Comparison of ENCODE assay signal across 14 mouse cellular contexts in the genomic region with DNA sequence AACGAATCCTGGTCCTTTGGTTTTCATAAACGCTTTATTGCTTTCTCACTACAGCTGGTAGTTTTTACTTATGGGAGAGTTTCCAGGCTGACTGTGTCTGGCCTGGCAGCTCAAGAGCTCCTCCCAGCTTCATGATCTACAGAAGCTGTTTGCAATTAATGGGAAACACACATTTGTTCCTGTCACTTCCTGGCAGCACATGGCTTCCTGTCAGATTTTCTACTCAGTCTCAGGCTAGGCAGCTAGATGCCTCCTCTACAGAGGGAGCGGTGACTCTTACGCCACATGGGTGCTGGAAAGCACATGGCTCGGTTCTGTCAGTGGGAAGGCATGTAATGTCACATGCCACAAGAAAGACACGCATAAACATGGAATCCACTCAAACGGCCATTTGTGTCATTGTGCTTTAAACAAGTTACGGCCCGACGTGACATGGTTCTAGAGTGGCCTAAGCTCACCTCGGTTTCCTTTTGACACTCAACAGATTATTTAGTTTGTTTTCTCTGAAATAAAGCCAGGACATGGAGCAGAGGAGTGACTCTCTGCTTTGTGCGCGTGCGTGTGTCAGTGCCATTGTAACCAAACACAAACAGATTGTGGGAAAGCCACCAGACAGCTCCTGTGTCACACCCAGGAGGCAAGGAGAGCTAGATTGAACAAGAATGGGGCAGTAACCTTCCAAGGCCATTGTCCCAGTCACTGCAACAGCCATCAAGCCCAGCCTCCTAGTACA. TPM values are rescaled to one million over a fixed set of nuclear protein-coding genes. Genes with fewer than 3 reads are reported as not detected.
A peak's percentile ranks its signal among the peaks of the same experiment; 100 is the strongest.
DNase-seq lines count a peak whose midpoint lies in the region; ATAC-seq lines count a peak whose summit lies in the region.
"Had no signal": no experiment of that assay in that cellular context is flagged by ENCODE, and none has a peak within 500 bp of the region (broad histone marks: within the 10 kb centered on the region; RNA-seq: fewer than 3 reads in every experiment).

No protein-coding gene starts in this region.

- H3K27ac ChIP-seq in brown adipose tissue, adult 24 weeks (replicated peaks; ENCODE audit: low read depth, low read length): peak overlapping the region; percentile 48
- H3K27ac ChIP-seq in hindbrain, embryonic 13.5 days: no peak overlapping the region
- H3K27ac ChIP-seq: hindbrain, embryonic 12.5 days had no signal

- H3K9me3 ChIP-seq in hindbrain, embryonic 13.5 days: no peaks in the 10 kb centered on the region
- H3K9me3 ChIP-seq: hindbrain, embryonic 12.5 days had no signal

- WGBS in hindbrain, embryonic 13.5 days: 96% methylated on average over 14 of the region's 14 CpGs

- no peak overlapping the region for H3K4me2 ChIP-seq in hindbrain, embryonic 13.5 days
- H3K4me2 ChIP-seq: hindbrain, embryonic 12.5 days had no signal

- ATAC-seq in frontal cortex, adult (ENCODE audit: low TSS enrichment): peak; percentile 50
- ATAC-seq in hindbrain, embryonic 13.5 days (ENCODE audit: low FRiP score): no peak
- ATAC-seq: lung, postnatal 0 days had no signal

- H3K4me3 ChIP-seq in brown adipose tissue, adult 24 weeks (ENCODE audit: insufficient read depth, low read depth, low read length): no peak overlapping the region
- H3K4me3 ChIP-seq in hindbrain, embryonic 13.5 days: no peak overlapping the region
- H3K4me3 ChIP-seq: hindbrain, embryonic 12.5 days had no signal

- no peaks in the 10 kb centered on the region for H3K27me3 ChIP-seq in hindbrain, embryonic 13.5 days
- H3K27me3 ChIP-seq: hindbrain, embryonic 12.5 days had no signal

- H3K36me3 ChIP-seq in hindbrain, embryonic 13.5 days: peaks cover 73% of the 10 kb centered on the region

- DNase-seq in frontal cortex, postnatal 10 days (ENCODE audit: low spot score in 2 of 2): no peak
- peak; percentile 14 to 36 for DNase-seq in layer of hippocampus, adult 18-20 months (ENCODE audit: low spot score in 2 of 2)
- no peak for DNase-seq in layer of hippocampus, adult 9-10 months (ENCODE audit: low spot score)
- DNase-seq in heart, postnatal 4 days: peak; percentile 23
- DNase-seq in lung, adult 18-20 months: no peak
- DNase-seq: cerebellum, postnatal 25 days; gastrocnemius, postnatal 10 days; kidney, adult 18-20 months; thymus, postnatal 36 days had no signal

- H3K4me1 ChIP-seq in brown adipose tissue, adult 24 weeks (ENCODE audit: control insufficient read depth, insufficient read depth, insufficient read length, low read length): 0 out of 2 replicates have a peak, but pooled peaks cover 2% of the 10 kb centered on the region
- H3K4me1 ChIP-seq in hindbrain, embryonic 13.5 days (replicated peaks): no peaks in the 10 kb centered on the region
- H3K4me1 ChIP-seq: hindbrain, embryonic 12.5 days had no signal

- no peak overlapping the region; the same call in 1 of the 2 replicates for H3K9ac ChIP-seq in hindbrain, embryonic 13.5 days
- H3K9ac ChIP-seq: hindbrain, embryonic 12.5 days had no signal

RNA-seq across cellular contexts. Expression of gene Mtap, which starts 36.1 kb away (rescaled TPM):
- 10 to 100 TPM; 11.6 to 12.8 TPM for total RNA-seq in layer of hippocampus, adult 18-20 months (2021)
- polyA plus RNA-seq in brown adipose tissue, adult 24 weeks (2012; ENCODE audit: insufficient read depth, insufficient read length, missing spikeins): 16.2 and 17.5 TPM in 2 replicates
- total RNA-seq in heart, postnatal 4 days (2021): 10 to 100 TPM; 32.4 to 35.4 TPM
- polyA plus RNA-seq in hindbrain, embryonic 13.5 days (2015; fragmentation: Nextera tagmentation; extraction: Ambion mirVana): 25.9 and 27.1 TPM in 2 replicates

Comparison
In these comparisons a context has a peak if more than half of its experiments do, and no peak if none do; other contexts are left out.
1. DNase-seq: peak in layer of hippocampus, adult 18-20 months (2 of 2) and heart, postnatal 4 days (single experiment); none in frontal cortex, postnatal 10 days (0 of 2), layer of hippocampus, adult 9-10 months (single experiment) and lung, adult 18-20 months (0 of 2).